Mouse (Mus musculus) C2C12 (cell line): Measurements from ENCODE around the gene Guca2b.

Experiments used
- CEBPB ChIP-seq: IDR thresholded peaks from one replicate; pipeline ENCODE4 v1.6.1; 2011; ENCODE audit warnings: low read depth, mild to moderate bottlenecking, control low read depth, moderate library complexity
- CTCF ChIP-seq: IDR thresholded peaks from one replicate; pipeline ENCODE4 v1.5.1; 2011; ENCODE audit not compliant: control insufficient read depth, insufficient read depth, insufficient read length
- MAX ChIP-seq: IDR thresholded peaks from one replicate; pipeline ENCODE4 v1.6.1; 2011; ENCODE audit warnings: mild to moderate bottlenecking, control low read depth
- MYOD1 ChIP-seq: IDR thresholded peaks from one replicate; pipeline ENCODE4 v1.6.1; 2011; ENCODE audit warnings: low read depth; ENCODE audit not compliant: control insufficient read depth, insufficient read length
- USF1 ChIP-seq: IDR thresholded peaks from one replicate; pipeline ENCODE4 v1.6.1; 2011; ENCODE audit warnings: low read depth, mild to moderate bottlenecking, control low read depth, moderate library complexity

DNA sequence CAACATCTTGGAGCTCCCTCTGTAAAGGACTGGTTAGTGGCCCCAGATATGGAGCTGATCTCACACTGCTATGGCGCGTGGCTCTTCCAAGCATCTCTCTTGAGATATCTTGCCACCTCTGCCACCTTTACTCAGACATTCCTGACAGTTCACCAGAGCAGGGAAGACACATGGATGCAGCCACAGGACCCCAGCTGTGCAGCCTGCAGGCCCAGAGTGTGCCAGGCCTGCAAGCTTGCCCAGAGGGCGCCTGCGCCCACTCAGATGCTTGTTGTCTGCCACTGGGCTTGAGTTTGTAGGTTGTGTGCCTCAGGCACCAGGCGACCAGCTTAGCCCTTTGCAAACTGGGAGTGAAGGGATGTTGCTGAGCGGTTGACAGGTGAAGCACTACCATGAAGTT is 12.0 kb upstream of the Guca2b start:
- TF ChIP-seq CTCF (no peak), MYOD1 (no peak), USF1 (no peak), CEBPB (no peak), MAX (no peak)
